Mouse (Mus musculus): ENCODE results near the gene Stfa3.
A peak's percentile ranks its signal among the peaks of the same experiment; 100 is the strongest.
"Not testable (repeated sequence)": the region's sequence is repeated elsewhere in the genome, so short reads cannot be mapped to it uniquely, and the experiment has no call there.

Stfa3 gene

GRCm38 (mm10) chr16:36455342-36455802 lies at the start of gene Stfa3:
Gene Stfa3, minus strand, starts transcription at chr16:36455392.
- DNase-seq (ENCODE audit: low read depth, low spot score) = no peak

DNA sequence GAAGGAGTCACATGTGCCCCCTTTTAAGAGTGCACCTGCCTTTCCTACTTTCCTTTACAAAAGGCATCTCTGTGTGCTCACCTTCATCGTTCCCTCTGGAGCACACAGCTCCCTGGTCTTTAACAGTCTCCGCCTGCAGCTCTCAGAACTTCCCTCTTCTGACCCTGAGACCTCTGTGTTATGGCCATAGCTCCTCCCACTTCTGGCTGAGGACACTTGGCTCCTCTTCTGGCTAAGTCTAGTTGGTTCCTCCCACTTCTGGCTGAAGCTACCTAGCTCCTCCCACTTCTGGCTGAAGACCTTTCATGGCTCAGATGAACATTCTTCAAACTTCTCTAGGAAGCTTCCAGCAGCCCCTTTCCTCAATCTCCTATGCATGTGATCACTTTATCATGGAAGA lies 47.1 kb upstream of the Stfa3 start:
- DNase-seq (ENCODE audit: low read depth, low spot score) = peak; percentile 4

GRCm38 (mm10) chr16:36492420-36492819 lies 37.2 kb upstream of the Stfa3 start:
- no peak for DNase-seq (ENCODE audit: low read depth, low spot score)

DNA sequence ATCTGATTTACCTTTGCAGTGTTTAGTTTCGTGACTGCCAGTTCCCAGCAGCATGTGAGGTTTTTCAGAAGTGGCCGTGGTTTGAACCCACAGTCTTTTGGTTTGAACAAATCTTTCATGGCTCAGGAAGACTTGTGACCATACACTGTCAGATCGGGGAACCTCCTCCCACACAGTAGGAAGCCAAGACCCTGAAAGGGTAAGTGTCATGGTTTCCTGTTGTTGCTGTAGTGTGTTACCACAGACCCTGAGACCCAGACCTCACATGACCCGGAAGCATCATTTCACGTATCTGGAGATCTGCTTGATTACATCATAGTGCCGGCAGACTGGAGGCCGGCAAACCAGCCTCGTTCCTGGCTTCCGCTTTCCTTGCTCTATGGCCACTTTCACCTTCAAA lies 21.7 kb upstream of the Stfa3 start:
- peak; percentile 13 for DNase-seq (ENCODE audit: low read depth, low spot score)

- no peak for DNase-seq (ENCODE audit: low read depth, low spot score)
Measured at GRCm38 (mm10) chr16:36475530-36475929, 20.3 kb upstream of the Stfa3 start.

GRCm38 (mm10) chr16:36474849-36475248 lies 19.7 kb upstream of the Stfa3 start:
- no peak for DNase-seq (ENCODE audit: low read depth, low spot score)

DNA sequence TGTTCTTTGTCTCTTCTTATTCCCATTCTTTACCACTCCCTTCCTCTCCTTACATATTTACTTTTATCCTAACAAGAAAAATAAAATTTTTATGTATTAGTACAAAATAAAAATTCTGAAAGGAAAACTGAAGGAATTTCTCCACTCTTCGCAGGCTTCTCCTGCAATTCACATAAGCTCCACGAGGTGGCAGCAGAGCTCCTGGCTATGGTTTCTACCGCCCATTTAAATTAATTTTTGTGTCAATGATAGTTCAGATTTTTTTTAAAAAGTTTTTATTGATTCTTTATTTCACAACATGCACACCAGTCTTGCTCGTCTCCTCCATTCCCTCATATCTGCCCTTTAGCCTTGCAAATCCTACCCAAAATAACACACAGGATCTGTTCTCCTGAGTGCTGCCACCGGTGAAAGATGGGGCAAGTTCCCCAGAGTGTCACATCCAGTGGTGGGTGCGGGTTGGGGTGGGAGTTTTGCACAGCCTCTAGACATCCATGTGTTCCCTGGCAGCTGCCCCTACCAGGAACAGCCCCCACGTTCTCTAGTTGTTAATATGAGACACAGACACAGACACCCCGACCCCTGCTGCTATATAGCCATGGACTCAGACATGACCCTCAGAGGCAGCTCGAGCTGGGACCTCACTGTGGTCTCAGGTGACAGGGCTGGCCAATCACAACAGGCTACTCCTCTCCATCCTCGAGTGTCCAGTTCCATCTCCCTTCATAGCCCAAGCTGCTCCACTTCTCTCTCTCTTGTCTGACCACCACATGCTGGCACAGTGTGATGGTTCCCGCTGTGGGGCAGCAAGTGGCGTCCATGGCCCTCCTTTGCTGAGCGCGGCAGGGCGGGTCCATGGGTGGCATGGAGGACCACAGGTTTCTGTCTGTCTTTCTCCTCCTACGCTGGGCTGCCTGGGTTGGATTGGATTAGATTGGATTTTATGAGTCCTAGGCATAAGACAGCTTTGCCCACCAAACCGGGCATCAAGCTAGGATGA lies 18.3 kb upstream of the Stfa3 start:
- DNase-seq (ENCODE audit: low read depth, low spot score) = no peak

DNA sequence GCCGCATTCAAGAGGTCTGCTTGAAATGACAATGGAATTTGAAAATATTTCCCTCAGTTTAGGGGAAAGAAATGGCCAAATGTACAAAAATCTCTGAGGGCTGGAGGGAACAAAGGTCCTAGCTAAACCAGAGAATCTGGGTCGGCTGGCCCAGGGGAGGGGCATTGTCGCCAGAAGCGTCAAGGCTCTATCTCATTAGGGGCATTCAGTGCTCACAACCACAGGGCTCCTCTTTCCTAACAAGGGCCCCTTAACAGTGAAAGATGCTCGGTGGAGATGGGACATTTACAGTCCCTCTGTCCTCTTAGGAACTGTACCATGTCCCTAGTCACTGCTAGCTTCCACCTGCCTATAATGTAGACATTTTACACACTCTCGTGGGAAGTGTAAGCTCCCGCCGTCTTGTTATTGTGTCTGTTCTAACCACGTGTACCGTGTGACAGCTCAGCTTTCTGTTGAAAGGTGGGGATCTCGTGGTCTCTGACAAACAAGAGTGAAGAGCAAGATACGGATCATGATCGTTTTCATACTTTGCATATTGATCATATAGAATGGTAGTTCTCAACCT lies 16.0 kb upstream of the Stfa3 start:
- no peak for DNase-seq (ENCODE audit: low read depth, low spot score)

DNA sequence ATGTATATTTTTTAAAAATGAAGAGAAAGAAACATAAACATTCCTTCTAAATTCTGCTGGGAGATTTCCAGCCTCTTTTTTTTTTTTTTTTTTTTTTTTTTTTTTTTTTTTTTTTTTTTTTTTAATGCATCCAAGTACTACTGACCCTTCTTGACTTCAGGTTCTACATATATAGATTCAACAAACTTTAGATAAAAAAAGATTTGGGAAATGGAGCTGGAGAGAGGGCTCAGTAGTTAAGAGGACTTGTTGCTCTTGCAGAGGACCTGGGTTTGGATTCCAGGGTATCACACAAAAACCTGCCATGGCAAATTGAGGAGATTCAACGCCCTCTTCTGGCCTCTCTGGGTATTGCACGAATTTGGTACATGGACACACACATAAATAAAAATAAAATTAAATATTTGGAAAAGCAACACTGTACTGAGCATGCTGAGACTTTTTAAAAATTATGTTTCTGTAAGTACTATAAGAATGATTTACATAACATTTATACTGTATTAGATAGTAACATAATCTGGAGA lies 14.8 kb upstream of the Stfa3 start:
- no peak for DNase-seq (ENCODE audit: low read depth, low spot score)

- DNase-seq (ENCODE audit: low read depth, low spot score) = no peak
Measured at GRCm38 (mm10) chr16:36469367-36469766, 14.2 kb upstream of the Stfa3 start.

- no peak for DNase-seq (ENCODE audit: low read depth, low spot score)
Measured at GRCm38 (mm10) chr16:36468862-36469261, 13.7 kb upstream of the Stfa3 start.

DNA sequence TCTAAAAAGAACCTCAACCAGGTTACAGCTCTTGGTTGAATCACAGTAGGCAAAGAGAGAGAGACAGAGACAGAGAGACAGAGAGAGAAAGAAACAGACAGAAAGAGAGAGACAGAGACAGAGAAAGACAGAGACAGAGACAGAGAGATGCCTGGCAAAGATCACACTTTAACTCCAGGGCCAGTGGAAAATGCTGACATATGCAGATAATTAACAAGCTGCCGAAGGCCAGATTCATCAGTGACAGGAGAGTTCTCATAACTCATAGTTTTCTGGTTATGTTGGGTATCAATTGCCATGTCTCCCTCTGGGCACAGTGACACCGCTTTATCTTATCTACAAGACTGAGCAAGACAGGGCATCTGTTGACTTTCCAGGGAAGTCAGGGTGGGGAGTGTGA lies 12.7 kb upstream of the Stfa3 start:
- DNase-seq (ENCODE audit: low read depth, low spot score) = no peak

GRCm38 (mm10) chr16:36465436-36465835 lies 10.2 kb upstream of the Stfa3 start:
- DNase-seq (ENCODE audit: low read depth, low spot score) = no peak

DNA sequence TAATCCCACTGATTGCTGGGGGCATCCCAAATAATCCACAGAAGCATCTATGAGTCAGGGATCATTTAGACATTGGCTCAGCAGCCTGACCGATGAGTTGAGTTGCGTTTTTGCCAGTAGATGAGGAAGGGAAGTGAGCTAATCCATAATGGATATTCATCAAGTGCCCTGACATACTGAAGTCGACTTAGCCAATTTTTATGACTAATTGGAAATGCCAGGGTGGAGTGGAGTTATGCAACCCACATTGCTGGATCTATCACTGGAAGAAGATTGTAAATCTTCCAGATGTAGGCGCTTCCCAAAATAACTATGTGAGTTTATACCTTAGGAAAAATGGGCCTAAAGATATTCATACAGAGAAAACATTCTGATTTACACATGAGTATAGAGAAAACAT lies 8.9 kb upstream of the Stfa3 start:
- DNase-seq (ENCODE audit: low read depth, low spot score) = no peak

- DNase-seq (ENCODE audit: low read depth, low spot score) = no peak
Measured at GRCm38 (mm10) chr16:36460426-36460825, 5.2 kb upstream of the Stfa3 start.

GRCm38 (mm10) chr16:36420979-36421378 lies 34.2 kb downstream of the Stfa3 start:
- not testable (repeated sequence) for DNase-seq (ENCODE audit: low read depth, low spot score)

GRCm38 (mm10) chr16:36408357-36408756 lies 46.8 kb downstream of the Stfa3 start, which contains the start of gene Stfa2:
Gene Stfa2, minus strand, starts transcription at chr16:36408457.
- DNase-seq (ENCODE audit: low read depth, low spot score) = no peak
